Mouse (Mus musculus) ovary, postnatal 10 days (tissue): ENCODE data around the gene Ascc2.
"Not testable (repeated sequence)": the region's sequence is repeated elsewhere in the genome, so short reads cannot be mapped to it uniquely, and the experiment has no call there.

Source experiments
- DNase-seq: peaks from one replicate; pipeline ENCODE4 v3.0.0; 2022; ENCODE audit warnings: low spot score

The Ascc2 gene

DNA sequence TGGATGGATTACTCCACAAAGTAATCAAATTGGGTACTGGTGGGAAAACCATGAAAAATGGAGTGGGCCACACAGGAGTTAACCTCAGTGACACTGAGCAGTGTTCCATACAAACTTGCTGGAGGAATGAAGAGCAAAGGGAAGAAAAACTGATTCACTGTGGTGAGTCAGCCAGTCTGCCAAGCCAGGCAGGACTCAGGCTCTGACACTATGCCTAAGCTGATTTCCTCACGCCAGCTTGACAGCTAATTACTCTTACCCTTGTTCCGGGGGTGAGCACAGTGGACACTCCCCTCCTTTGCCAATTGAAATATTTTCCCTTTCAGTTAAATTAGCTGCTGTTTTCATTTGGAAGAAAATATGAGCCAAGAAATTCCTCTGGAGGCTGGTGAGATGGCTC lies 4.1 kb upstream of the Ascc2 start:
- DNase-seq: no peak

DNA sequence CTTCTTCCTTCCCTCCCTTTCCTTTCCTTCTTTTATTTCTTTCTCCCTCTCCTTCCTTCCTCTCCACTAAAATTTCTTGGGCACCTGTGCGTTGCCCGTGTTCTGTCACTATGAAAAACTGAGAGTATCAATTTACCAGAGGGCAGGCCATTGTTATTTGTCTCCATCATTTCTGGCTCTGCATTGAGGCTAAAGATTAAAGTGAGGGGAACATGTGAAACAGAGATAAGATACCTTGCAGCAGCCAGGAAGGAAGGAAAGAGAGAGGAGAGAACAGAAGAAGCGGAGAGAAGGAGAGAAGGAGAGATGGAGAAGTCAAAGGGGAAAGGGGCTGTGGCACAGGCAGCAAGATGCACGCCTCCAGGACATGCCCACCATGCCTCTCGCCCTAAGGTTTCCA lies 3.2 kb upstream of the Ascc2 start:
- no peak for DNase-seq

DNA sequence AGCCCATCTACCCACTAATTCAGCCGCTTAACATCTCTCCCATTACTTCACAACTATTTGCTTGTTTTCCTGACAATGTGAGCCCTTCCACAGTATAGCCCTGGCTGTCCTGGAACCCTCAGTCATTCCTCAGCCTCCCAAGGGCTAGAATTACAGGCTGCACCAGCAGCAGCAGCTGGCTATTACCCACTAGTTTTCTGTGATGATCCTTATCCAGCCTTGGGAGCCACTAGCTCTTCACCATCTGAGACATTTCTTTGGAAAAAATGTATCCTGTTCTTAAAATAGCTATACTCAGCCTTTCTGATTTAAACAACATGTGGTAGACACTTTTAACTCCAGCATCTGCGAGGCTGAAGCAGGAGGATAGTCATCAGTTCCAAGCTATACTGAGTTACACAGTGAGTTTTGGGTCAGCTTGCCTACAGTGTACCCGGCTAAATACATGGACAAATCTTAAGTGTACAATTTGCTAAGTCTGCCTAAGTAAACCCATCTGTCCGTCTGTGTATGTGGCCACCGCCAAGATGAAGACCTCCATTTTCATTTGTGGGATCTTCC lies 685 bp upstream of the Ascc2 start:
- DNase-seq: no peak

DNA sequence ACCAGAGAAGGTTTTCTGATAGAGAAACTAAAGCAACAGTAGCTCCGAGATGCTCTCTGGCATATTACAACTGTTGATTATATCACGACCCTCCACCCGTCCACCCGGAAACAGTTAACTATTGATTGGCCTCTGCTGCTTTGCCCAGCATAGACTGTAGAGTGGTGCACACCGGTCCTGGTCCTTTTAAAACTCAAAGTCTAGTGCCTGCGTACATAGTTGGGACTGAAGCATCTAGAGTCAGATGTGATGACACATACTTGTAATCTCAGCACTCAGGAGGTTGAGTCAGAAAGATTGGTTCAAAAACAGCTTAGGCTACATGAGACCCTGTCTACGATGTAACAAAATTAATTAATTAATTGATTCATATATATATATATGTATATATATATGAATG lies 714 bp downstream of the Ascc2 start:
- DNase-seq: no peak

DNA sequence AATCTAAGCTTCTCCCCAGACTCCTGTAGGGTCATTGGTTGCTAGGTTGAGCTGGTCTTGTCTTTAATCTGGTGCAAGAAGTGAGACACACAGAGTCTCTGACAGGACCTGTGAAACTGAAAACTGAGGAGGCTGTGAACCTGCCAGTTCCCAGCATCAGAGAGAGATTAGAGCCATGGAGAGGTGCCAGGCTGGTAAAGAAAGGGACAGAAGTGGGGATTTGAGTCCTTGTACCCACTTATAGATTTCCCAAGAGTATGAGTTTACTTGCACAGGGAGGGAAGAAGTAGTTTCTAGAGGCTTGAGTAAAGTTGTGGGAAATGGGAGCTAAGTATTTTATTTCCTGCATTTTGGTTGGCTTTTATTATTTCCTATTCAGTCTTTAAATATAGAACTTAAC lies 3.6 kb downstream of the Ascc2 start:
- no peak for DNase-seq

DNA sequence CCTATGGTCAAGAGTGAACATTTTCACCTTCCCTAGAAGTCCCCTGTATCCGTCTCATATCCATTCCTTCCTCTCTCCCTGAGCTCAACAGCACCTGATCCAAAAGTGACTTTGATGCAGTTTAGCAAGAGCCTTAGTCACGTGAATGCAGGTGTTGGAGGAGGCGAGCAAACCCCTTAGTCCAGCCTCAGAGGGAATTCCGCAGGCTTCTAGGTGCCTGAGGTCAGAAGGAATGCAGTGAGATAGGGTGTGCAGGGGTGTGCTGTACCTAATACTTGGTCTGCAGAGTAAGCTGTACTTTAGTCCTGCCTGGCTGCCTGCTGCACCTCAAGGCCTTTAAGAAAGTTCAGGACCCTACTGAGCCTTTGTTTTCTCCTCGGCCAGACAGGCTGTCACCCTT lies 6.2 kb downstream of the Ascc2 start:
- no peak for DNase-seq

DNA sequence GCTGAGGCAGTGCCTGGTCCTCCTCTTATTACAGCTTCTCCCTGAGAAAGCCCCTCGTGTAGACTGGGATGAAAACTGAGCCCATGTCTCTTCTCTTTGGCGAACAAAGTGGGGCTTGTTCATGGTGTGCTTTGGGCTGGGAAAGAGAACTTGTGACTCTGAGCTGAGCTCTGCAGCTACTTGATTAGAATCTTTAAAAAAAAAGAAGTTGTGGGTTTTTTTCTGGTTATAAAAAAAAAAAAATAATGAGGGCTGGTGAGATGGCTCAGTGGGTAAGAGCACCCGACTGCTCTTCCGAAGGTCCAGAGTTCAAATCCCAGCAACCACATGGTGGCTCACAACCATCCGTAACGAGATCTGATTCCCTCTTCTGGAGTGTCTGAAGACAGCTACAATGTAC lies 7.6 kb downstream of the Ascc2 start:
- DNase-seq: not testable (repeated sequence)

DNA sequence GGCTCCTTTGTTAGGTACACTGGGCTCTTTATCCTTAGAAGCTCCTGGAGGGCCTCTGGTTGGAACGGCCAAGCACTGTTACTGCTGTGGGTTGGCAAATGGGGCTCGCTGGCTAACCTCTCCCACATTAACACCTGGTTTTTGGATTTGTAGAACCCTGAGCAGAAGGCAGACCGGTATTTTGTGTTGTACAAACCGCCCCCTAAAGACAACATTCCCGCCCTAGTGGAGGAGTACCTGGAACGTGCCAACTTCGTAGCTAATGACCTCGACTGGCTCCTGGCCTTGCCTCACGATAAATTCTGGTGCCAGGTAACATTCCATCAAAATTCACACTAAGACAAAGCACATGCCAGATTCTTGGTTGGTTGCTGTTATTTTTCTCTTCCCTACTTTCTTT lies 8.9 kb downstream of the Ascc2 start:
- no peak for DNase-seq

DNA sequence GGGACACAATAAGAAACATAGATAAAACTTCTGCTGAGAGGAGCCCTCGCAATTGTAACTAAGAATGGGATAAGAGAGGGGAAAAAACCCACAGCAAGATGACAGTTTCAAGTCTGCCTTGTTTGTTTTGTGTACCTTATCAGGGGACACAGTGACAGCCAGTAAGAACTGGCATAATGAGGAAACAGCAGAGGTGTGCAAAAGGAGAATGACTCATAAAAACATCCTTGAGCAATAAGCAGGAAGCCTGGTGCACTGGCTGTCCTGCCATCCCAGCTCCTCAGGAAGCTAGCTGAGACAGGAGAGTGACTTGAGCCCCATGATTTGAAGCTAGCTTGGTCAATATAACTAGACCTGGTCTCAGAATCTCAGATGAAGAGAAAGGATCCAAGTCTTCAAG lies 22.3 kb downstream of the Ascc2 start:
- DNase-seq: no peak

DNA sequence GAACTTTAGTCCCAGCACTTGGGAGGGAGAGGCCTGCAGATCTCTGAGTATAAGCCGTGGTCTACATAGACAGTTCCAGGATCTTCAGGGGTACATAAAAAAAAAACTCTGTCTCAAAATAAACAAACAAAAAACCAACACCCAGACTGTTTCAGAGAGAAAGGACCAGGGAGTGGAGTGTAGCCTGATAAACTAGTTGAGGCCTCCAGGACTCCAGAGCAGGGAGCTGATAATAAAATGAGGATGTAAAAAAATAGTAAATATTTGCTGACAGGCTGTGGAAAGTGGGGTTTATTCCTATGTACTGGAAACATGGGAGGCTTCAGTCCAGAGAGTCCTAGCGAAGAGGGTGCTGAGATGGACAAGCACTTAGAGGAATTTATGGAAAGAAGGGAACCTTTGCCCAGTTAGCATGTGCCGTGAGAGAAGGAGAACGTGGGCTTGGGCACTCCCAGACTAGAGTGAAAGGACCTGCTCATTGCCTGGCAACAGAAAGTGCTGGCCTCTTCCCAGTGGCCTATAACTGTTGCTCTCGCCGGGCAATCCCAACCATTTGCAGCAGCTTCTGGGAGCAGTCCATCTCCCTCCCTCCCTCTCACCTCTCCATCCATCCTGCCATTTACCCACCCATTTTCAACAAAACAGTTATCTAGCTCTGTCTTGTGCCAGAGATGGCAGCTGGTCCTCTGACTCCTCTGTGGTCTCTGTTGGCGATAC lies 22.9 kb downstream of the Ascc2 start:
- DNase-seq: no peak

DNA sequence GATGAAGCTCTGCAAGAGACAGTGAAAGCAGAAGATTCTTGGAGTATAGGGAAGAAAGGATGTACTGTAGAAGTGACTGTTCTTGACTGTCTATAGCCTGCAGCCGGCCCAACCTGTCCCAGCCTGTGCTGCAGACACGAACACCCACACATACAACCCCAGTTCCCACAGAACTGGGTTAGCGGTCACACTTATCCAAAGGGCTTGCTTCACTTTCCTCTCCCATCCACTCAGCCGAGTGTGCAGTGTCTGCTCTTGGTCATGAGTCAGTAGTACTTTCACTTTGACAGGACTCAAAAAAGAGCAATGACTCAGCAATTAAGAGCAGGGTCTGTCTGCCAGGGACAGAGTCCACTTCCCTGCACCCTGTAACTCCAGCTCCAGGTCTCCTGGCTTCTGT lies 23.8 kb downstream of the Ascc2 start:
- DNase-seq: no peak

DNA sequence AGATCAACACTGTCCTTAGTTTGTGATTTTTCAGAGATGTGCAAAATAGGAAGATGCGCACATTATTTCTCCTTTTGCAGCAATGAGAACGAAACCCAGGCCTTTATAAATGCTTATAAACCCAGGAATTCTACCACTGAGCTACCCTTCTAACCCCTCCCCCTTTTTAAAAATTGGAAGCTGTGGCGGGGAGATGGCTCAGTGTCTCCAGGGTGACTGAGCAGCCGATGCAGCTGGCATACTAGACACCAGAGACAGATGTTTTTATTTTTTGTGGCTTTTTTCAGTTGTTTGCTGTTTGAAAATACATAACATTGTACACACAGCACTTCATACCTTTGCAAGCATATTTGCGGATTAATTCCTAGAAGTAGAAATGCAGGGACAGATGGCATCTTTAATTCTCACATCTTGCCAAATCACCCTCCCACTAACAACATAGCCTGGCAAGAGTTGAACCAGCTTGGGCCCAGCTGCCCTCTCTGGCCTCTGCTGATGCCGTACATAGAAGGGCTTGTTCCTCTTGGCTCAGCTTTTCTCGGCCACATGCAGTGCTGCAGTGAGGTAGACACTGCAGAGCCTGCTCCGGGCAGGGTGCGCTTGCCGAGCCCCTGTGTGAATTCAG lies 24.4 kb downstream of the Ascc2 start:
- no peak for DNase-seq

DNA sequence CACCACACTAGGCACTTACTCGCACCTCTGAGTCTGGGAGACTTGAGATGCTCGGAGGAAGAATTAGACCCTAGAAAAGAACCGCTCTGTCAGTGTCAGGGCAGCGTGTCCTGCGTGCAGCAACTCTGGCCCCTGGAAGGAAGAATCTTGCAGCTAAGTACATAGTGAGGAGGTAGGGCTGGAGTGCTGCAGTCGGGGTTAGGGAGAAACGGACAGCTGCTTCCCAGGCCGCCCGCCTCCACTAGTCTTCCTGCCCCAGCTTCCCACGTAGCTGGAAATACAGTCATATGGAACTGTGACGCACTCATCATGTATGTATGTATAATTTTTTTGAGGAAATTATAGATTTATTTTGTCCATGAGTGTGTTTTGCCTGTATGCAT lies 24.9 kb downstream of the Ascc2 start:
- DNase-seq: no peak

DNA sequence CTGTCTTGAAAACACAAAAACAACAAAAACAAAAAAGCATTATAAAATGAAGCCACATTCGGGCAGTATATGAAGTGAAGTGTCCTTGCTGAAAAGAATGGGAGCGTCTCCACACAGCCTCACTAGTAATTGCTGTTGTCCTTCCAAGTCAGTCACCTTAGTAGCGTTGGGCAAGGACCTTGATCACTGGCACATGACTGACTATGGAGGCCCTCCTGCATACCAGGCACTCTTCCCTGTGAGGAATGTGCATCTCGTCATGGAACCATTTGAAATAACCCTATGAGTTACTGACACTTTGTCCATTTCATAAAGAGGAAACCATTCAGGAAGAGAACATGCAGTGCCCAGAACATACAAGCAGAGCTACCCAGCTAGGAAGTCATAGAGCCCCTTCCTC lies 34.2 kb downstream of the Ascc2 start:
- no peak for DNase-seq

DNA sequence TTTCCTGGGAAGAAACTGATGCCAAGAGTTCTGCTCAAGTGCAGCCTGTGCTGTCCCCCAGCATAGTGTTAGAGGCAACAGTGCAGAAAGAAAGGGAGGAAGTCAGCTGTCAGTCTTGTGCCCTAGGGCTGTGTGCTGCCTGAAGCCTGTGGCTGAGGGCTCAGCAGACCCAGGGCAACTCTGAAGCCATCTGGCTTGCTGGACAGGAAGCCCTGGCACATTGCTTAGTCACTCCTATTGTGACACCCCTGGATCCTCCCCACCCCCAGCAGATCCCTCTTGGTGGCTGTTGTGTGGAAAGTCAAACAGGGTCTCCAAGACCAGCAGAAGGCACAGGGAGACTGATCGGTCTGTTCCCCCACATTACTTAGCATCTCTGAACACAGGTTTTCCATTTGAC lies 37.0 kb downstream of the Ascc2 start:
- no peak for DNase-seq

DNA sequence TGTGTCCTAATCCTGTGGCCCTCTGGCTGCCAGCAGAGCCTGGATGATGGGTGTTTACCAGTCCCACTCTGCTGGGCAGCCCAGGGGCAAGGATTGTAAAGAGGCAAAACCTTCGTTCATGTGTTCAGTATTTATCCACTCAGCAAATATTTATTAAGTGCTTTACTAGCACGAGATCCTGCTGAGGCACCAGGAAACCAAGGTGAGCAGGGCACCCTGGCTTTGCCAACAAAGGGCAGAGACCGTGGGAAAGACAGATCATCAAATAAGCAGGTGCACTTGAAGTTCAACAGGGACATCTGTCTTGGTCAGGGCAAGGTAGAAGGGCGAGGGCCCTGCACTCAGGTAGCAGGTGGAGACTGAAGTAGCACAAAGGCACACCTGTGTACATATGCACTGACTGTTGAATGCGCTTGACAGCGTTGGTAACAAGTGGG lies 37.6 kb downstream of the Ascc2 start:
- DNase-seq: no peak

DNA sequence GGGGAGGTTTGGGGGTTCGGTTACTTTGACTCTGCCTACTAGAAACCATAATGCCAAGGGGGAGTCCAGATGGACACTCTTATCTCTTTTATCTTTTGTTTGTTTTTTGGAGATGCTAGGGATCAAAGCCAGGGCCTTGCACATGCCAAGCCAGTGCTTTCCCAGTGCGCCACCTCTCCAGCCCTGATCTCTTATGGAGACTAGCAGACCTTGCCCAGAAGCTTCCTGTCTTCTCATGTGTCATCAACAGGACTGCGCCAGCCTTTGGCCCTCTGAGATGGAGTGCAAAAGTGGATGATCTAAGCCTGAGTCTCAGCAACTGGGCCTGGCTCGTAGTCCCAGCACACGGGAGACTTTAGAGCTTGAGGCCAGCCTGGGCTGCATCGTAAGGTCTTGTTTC lies 38.1 kb downstream of the Ascc2 start:
- no peak for DNase-seq

DNA sequence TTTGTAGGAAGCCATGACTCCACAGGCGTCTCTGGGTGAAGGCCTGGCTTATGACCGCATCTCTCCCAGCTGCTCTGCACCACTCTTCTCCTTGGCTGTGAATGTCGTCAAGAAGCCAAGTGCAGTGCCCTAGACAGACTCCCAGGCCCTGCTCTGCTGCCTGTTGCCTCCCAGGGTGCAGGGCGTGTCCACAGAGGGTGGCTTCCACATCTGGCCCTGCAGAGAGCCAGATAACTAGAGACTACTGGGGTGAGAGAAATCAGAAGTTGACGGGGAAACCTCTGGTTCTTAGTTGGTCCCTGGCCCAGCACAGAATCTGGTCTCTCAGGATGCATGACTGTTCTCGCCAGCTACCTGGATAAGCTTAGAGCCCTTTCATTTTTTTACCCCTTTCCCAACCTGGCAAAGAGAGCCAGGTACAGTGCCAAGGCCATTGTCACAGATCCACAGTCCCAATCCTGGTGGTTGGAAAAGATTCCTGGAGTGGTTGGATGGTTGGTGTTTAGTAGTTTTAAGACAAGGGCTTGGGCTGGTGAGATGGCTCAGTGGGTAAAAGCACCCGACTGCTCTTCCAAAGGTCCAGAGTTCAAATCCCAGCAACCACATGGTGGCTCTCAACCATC lies 39.8 kb downstream of the Ascc2 start:
- DNase-seq: no peak

DNA sequence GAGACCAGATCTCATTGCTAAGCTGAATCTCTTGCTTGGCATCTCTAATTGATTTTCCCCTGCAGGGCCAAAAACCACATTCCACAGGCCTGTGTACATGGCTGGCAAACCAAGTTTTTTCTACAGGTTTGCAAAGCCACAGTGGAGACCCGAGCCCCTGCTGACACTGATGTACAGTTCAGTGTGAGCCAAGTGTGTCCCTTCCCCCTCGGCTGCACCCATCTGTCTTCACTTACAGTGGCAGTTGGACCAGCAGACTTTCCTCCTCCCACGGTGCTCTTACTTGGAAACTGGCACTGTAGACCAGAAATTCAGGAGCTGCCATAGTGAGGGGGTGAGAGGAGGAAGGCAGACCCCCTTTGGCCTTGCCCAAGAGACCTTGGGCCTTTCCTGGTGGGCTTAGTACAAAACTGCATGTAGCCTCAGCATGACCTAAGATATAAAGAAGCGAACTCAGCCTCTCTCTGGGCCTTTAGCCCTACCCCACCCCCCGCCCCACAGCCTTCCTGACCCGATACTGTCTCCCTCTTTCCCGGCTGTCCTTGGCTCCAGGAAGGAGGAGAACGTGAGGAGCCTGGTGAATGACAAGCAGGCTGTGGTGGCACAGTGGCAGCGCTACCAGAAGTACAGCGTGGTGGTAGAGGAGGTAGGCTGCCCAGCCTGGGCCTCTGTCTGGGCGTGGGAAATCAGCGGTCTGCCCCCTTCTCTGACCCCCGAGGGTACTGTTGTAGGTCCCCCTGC lies 41.3 kb downstream of the Ascc2 start:
- no peak for DNase-seq

DNA sequence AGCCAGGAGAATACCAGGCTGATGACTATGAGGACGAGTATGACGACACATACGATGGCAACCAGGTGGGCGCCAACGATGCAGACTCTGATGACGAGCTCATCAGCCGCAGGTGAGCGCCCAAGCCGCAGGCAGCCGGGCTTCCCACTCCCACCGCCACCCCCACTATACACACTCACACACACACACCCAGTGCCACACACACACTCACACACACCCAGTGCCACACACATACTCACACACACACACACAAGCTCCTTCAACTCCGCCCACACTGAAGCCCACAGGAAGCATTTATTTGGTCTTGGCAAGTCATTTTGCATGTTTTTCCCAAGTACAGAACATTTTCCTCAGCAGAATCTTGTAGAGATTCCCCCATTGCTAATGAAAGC lies 41.9 kb downstream of the Ascc2 start:
- DNase-seq: no peak

DNA sequence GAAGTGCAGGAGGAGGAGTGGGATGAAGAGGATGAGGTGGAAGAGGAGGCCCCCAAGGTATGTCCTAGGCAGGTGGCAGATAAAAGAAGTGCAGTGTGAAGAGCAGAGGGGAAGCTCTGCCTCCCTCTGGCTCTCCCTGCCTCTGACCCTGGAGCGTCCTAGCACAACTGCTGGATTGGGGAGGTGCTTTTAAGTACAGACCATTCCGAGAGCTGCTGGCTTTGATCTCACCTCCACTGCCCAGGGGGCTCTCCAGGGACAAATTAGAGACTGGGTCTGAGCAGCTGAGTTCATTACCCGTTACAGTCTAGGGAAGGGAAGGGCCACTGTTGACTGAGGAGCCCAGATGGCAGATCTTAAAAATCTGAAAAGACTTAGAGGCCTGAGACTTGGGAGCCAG lies 42.6 kb downstream of the Ascc2 start:
- no peak for DNase-seq

DNA sequence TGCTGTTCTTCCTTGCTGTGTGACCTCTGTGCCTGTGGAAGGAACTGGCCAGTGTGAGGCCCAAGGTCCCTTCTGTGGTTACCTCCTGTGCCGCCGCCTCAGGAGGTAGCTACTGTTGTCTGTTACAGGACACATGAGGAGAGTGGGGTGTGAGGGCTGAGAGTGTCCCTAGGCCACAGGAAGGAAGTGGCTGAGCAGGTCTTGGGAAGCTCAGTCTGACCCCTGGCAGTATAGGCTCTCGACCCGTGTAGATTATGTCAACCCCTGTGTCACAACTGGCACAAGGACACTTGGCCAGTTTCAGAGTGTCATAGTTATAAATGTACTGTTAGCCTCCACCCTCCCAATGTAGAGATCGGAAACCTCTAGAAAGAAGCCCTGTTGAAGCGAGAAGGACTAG lies 46.0 kb downstream of the Ascc2 start:
- no peak for DNase-seq

DNA sequence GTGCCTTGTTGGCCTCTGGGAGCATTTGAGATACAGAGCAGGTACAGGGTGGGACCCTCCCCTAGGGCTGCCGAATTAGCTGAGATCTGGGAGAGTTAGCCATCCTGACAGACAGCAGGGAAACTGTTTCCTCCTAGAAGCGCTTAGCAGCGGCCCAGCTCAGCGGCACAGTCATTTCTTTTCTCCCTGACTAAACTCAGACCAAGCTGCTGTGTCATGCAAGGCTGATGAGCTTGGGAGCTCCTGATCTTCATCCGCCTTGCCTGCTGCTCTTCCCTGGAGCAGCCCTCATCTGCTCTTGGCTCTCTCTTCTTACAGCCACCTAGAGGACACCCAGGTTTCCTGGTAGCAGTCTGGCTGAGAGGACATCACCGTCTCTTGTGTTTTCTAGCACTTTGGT lies 46.6 kb downstream of the Ascc2 start:
- DNase-seq: no peak
